Mouse (Mus musculus) right cerebral cortex, adult 18-20 months (tissue): ENCODE results near the gene Amer2.
"Not testable (repeated sequence)": the region's sequence is repeated elsewhere in the genome, so short reads cannot be mapped to it uniquely, and the experiment has no call there.

Source experiments
- DNase-seq: peaks from one replicate; pipeline ENCODE4 v3.0.0; 2022; ENCODE audit warnings: mixed read lengths

Gene Amer2

GRCm38 (mm10) chr14:60372821-60373309, at the start of gene Amer2:
Amer2 (plus strand) TSS chr14:60373259.
- DNase-seq = no peak

GRCm38 (mm10) chr14:60340001-60340400, 33.1 kb upstream of the Amer2 start:
- not testable (repeated sequence) for DNase-seq

- no peak for DNase-seq
Measured at GRCm38 (mm10) chr14:60340570-60340969, 32.5 kb upstream of the Amer2 start.

GRCm38 (mm10) chr14:60345326-60345876, 27.7 kb upstream of the Amer2 start:
- no peak for DNase-seq

GRCm38 (mm10) chr14:60358347-60358746, 14.7 kb upstream of the Amer2 start:
- DNase-seq = peak; percentile 48

GRCm38 (mm10) chr14:60361380-60362212, 11.5 kb upstream of the Amer2 start:
- no peak for DNase-seq

- no peak for DNase-seq
Measured at GRCm38 (mm10) chr14:60366729-60367128, 6.3 kb upstream of the Amer2 start.

- no peak for DNase-seq
Measured at GRCm38 (mm10) chr14:60368769-60369666, 4.0 kb upstream of the Amer2 start.

GRCm38 (mm10) chr14:60369667-60370315, 3.3 kb upstream of the Amer2 start:
- no peak for DNase-seq

- no peak for DNase-seq
Measured at GRCm38 (mm10) chr14:60377107-60377506, 4.0 kb downstream of the Amer2 start.

- DNase-seq = peak; percentile 49
Measured at GRCm38 (mm10) chr14:60377546-60377945, 4.5 kb downstream of the Amer2 start.

GRCm38 (mm10) chr14:60378057-60378565, 5.1 kb downstream of the Amer2 start:
- peak; percentile 95 for DNase-seq

GRCm38 (mm10) chr14:60378566-60379322, 5.7 kb downstream of the Amer2 start:
- peak; percentile 76 for DNase-seq

GRCm38 (mm10) chr14:60379323-60379957, 6.4 kb downstream of the Amer2 start:
- no peak for DNase-seq

GRCm38 (mm10) chr14:60379958-60380330, 6.9 kb downstream of the Amer2 start:
- DNase-seq = no peak

GRCm38 (mm10) chr14:60381671-60382070, 8.6 kb downstream of the Amer2 start:
- no peak for DNase-seq

GRCm38 (mm10) chr14:60383816-60384215, 10.8 kb downstream of the Amer2 start:
- no peak for DNase-seq

GRCm38 (mm10) chr14:60384269-60384668, 11.2 kb downstream of the Amer2 start:
- DNase-seq = no peak

- DNase-seq = no peak
Measured at GRCm38 (mm10) chr14:60385079-60385643, 12.1 kb downstream of the Amer2 start.

GRCm38 (mm10) chr14:60386591-60387501, 13.8 kb downstream of the Amer2 start:
- DNase-seq = no peak
